Mouse (Mus musculus): ENCODE measurements around the gene Igsf9. TPM values are rescaled to one million over a fixed set of nuclear protein-coding genes. Genes with fewer than 3 reads are reported as not detected.

Gene Igsf9
- total RNA-seq, 2 experiments from 2014 or later = 0.28 to 0.45 TPM

GRCm38 (mm10) chr1:172518013-172518412, 36.4 kb downstream of the Igsf9 start:
- DNase-seq = peak in 1 of 2 experiments; percentile 9

DNA sequence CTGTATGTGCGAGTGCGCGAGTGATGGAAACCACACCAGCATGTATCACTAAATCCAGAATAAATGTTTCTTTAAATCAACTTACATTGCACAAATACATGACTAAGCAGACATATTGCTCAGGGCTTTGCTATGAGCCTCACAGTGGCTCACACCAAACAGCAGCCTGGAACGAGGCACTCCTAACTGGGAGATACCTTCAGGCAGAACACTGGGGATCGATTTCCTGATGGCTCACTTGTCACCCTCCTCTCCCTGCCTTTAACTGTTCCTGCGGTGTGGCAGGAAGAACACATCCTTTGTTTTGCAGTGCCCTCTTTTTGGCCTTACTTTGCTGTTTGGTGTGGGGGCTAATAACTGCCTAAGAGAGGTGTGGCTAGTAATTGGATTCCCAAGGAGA, 38.1 kb downstream of the Igsf9 start:
- peak in 1 of 2 experiments; percentile 5 for DNase-seq

- DNase-seq = peak; percentile 84 to 92
Measured at GRCm38 (mm10) chr1:172520576-172521440, 39.2 kb downstream of the Igsf9 start, which contains the start of gene Cfap45. Gene Cfap45, plus strand, starts transcription at chr1:172520801.

- peak in 1 of 2 experiments; percentile 52 for DNase-seq
Measured at GRCm38 (mm10) chr1:172522524-172522923, 40.9 kb downstream of the Igsf9 start.

DNA sequence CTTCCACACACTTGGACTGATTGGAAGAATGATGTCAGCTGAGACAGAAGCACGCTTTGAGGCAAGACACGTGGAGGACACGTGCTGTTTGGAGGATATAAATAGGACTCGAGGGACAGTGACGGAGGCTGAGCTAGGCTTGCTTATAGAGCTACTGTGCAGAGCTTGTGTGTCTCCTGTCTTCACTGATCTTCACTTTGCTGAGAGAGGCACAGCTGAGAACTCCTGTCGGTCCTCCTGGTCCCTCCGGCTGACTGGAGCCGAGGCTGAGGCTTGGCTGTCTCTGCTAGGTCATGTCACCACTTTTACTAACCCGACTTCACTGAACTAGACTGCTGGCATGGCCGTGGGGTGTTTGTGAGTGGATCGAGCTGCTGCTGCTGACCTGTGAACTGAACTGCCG, 42.1 kb downstream of the Igsf9 start:
- peak; percentile 63 to 72 for DNase-seq

DNA sequence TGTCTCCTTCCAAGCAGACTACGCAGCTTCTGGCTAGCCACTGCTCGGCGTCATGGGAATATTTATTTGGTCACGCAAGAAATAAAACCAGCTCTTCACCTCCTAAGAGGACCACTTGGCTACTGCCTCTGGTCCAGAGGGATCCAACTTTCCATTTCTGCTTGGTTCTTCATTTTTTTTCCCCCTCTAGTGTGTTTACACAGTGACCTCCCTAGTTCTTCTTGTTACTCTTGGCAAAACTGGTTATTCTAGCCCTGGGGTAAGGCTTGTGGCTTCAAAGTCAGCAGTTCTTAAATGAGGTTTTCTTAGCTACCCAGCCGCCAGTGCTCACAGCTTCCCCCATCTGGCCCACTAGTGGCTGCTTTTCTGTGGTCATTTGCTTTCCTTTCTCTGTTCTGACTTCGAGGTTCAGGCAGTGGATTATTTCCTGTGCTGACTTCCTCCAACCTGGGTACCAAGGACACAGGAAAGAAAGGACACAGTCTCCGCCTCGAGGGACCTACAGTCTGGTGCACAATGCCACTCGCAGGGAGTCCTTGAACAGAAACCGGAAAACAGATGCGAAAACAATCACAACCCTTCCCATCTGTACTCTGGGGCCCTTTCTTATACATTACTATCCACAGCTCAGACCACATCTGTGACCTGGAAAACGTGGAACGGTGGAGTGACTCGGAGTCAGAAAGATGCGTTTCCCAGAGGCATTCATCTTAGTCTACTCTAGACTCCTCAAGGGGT, 43.6 kb downstream of the Igsf9 start:
- DNase-seq = peak; percentile 77 to 89

DNA sequence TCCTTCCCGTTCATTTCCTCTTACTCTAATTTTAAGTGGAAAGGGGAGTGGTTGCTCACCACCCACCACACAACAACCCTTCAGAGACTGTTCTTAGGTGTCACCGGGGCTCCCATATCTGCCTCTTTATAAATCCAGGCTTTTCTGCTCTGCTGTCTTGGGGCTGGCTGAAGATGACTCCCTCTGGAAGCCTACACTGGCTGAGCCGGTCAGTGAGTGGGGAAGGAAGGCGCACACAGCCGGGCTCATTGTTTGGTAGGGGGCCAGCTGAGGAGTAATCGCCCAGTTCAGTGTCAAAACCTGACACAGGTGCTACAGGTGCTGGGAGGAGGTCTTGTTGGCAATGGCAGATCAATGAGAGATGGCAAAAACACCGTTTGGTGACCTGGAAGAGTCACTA, 44.4 kb downstream of the Igsf9 start:
- DNase-seq = no peak

DNA sequence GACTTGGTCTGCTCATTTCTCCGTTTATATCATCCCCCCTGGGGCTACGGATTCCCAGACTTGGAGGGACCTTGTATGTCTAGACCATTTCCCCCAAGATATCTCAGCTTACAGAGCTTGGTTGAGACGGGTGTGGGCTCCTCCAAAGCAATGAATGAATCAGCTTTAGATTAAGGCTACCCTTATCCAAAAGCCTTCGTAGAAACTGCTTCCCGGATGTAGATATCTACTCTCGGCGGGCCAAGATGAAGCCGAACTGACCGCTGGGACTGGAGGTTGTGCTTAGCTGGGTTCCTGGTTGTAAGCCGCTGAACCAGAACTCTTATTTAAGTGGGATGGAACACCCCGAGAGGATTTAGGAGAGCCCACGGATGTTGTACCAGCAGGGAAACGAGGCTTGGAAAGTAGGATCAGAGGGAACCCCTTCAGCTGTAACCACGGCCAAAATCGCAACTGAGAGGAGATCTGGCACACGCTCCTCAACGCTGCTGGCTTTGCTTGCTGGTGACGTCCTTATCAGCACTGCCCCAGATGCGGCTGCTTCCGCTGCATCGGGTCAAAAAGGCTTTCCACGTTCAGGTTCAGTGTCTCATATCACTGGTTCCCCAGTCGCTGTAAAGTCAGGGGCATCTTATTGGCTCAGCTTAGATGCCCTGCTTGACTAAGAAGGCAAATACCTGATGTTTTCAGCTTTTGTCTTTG, 44.9 kb downstream of the Igsf9 start:
- peak; percentile 78 to 84 for DNase-seq

DNA sequence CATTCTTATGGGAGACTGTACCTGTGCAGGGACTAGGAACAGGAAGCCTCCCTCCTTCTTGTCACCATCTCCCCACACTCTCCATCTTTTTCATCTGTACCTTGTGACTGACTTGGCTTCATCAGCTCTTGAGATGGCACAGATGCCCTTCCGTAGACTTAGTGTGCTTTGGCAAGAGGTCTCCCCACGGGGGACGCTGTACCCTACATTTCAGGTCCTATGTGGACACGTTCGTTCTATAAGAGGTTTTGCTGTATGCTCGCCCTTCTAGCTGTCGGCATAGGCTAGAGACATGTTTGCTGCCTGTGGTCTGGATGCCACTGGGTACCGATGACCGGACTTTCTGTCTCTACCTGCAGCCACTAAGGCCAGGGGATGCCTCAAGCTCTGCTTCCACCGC, 45.8 kb downstream of the Igsf9 start:
- no peak for DNase-seq

GRCm38 (mm10) chr1:172528701-172529100, 47.1 kb downstream of the Igsf9 start:
- peak; percentile 93 to 98 for DNase-seq

GRCm38 (mm10) chr1:172530544-172531220, 49.1 kb downstream of the Igsf9 start:
- DNase-seq = no peak

DNA sequence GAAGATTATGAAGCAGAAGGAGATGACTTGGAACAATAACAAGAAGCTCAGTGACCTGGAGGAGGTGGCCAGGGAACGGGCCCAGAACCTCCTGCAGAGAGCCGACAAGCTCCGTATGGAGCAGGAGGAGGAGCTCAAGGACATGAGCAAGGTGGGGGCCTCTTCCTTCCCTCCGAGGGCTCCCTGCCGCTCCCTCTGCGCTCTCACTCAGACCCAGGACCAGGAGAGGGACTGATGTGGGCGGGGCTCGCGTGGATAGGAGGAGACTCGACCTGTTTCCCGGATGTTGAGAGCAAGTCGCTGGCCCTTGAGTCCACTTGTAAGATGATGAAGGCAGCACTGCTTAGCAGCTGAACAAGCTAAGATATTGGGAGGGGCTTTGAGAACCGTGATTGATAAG, 51.0 kb downstream of the Igsf9 start:
- peak in 1 of 2 experiments; percentile 62 for DNase-seq

- DNase-seq = no peak
Measured at GRCm38 (mm10) chr1:172535116-172535515, 53.5 kb downstream of the Igsf9 start.

DNA sequence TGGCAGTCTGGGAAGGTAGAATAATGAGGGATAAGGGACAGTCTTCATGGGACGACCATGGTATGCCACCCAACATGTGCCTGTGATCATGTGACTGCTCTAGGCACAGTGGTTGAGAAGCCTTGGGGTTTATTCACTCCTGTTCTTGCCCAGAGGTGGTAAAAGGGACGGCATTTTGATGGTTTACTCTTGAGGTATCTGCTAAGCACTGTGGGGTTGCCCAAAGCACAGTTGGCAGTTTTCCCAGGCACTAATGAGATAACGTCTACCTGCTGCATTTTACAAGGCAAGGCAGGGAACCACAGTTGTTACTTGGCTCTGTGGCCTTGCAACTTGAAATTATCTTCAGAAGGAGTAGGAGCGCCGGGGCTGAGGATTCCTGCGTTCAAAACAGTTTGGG, 58.2 kb downstream of the Igsf9 start:
- DNase-seq = no peak

DNA sequence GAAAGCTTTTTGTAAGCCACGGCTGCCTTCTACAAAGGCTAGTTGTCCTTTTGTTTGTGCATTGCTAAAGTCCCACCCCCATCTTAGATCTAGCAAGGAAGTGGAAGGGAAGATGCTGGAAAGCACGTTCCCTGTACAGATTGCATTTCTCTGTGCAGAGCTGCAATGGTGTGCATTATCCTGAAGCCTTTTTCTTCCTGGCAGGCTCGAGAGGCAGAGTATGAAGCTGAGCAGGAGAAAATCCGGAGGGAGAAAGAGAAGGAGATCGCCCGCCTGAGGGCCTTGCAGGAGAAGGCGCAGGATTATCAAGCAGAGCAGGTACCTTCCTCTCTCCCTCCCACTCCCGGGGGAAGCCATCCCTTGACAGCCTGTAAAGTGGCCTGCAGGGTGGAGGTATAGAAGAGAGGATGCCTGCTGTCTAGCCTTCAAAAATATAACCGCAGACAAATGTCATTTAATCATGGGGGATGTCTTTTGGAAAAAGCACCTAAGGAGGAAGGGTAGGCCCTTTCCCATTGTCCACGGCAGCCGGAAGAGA, 58.8 kb downstream of the Igsf9 start:
- no peak for DNase-seq

- no peak for DNase-seq
Measured at GRCm38 (mm10) chr1:172546062-172546461, 64.5 kb downstream of the Igsf9 start.

Other genes with a start within 250 kb of the Igsf9 start
- gene Atp1a4, start 223.4 kb upstream of the Igsf9 start, total RNA-seq (2021) = not detected
- 10 to 100 TPM in 1 of 2 experiments, 1 to 10 TPM in 1; 9.8 to 10.1 TPM for gene Igsf8, start 220.1 kb upstream of the Igsf9 start, total RNA-seq (2021)
- 100 to 1,000 TPM; 496 to 511 TPM for gene Atp1a2, start 183.7 kb upstream of the Igsf9 start, total RNA-seq (2021)
- not detected for gene Kcnj9, start 152.5 kb upstream of the Igsf9 start, total RNA-seq (2021)
- gene Kcnj10, start 140.6 kb upstream of the Igsf9 start, total RNA-seq (2021) = under 1 TPM; 0.17 to 0.18 TPM
- 1 to 10 TPM; 3.2 to 4.2 TPM for gene Pigm, start 105.2 kb upstream of the Igsf9 start, total RNA-seq (2021)
- gene Slamf9, start 6.4 kb upstream of the Igsf9 start, total RNA-seq (2021) = 1 to 10 TPM; 1.2 to 2.2 TPM
- 10 to 100 TPM; 56.8 to 58.8 TPM for gene Tagln2, start 18.3 kb downstream of the Igsf9 start, total RNA-seq (2021)
- gene Cfap45, start 39.0 kb downstream of the Igsf9 start, total RNA-seq (2021) = 1 to 10 TPM in 1 of 2 experiments, not detected in 1; 1.2 TPM
- not detected for gene Vsig8, start 74.2 kb downstream of the Igsf9 start, total RNA-seq (2021)
- gene Slamf8, start 108.8 kb downstream of the Igsf9 start, total RNA-seq (2021) = under 1 TPM; 0.37 to 0.39 TPM
- gene Fcrl6, start 120.8 kb downstream of the Igsf9 start, total RNA-seq (2021) = not detected
- gene Dusp23, start 151.2 kb downstream of the Igsf9 start, total RNA-seq (2021) = 10 to 100 TPM in 1 of 2 experiments, 1 to 10 TPM in 1; 9.8 to 10.4 TPM
- under 1 TPM in 1 of 2 experiments, not detected in 1; 0.33 TPM for gene Crp, start 216.3 kb downstream of the Igsf9 start, total RNA-seq (2021)

All from heart, adult 18-20 months (tissue).